In genomic region chr8:70522592-70523403, GRCm38 (mm10) we compare ENCODE assay signal across 8 mouse cellular contexts. TPM values are rescaled to one million over a fixed set of nuclear protein-coding genes. Genes with fewer than 3 reads are reported as not detected.
DNase-seq lines count a peak whose midpoint lies in the region; ATAC-seq and TF ChIP-seq lines count a peak whose summit lies in the region.

No protein-coding gene starts in this region.

- no peaks in the 10 kb centered on the region; the same call in 1 of the 2 replicates for H3K79me2 ChIP-seq in CH12.LX (replicated peaks; ENCODE audit: control insufficient read depth, extremely low read depth, insufficient read depth, poor library complexity, severe bottlenecking)

- no peaks in the 10 kb centered on the region for H3K27me3 ChIP-seq in CH12.LX (replicated peaks)
- H3K27me3 ChIP-seq in forebrain, embryonic 12.5 days: no peaks in the 10 kb centered on the region
- no peaks in the 10 kb centered on the region for H3K27me3 ChIP-seq in liver, postnatal 0 days (ENCODE audit: insufficient read depth, low read length)
- H3K27me3 ChIP-seq in neural tube, embryonic 14.5 days (ENCODE audit: control insufficient read depth, insufficient read depth, low read length): no peaks in the 10 kb centered on the region

- peak overlapping the region; percentile 86 to 98 (median 93) for H3K4me3 ChIP-seq in CH12.LX (replicated peaks in 1 of 3; ENCODE audit: low read depth in 2 of 3, low read length in 2 of 3, poor library complexity in 1 of 3)
- H3K4me3 ChIP-seq in forebrain, embryonic 12.5 days (replicated peaks): peak overlapping the region; percentile 77
- H3K4me3 ChIP-seq in liver, postnatal 0 days (ENCODE audit: low read depth, low read length): peak overlapping the region; percentile 63
- H3K4me3 ChIP-seq in neural tube, embryonic 14.5 days (ENCODE audit: low read depth, low read length): peak overlapping the region; percentile 52

- peak overlapping the region; percentile 75 for H3K27ac ChIP-seq in CH12.LX (ENCODE audit: insufficient read depth, low read depth)
- peak overlapping the region; percentile 91 for H3K27ac ChIP-seq in forebrain, embryonic 12.5 days
- H3K27ac ChIP-seq in liver, postnatal 0 days (ENCODE audit: low read depth): peak overlapping the region; percentile 89
- H3K27ac ChIP-seq in neural tube, embryonic 14.5 days (ENCODE audit: low read depth, low read length): peak overlapping the region; percentile 84

- intact Hi-C loops in heart, postnatal 10 days (cut with DNase I): loop anchor here (5.0 kb wide), 1 partner anchor 65 kb away; no protein-coding TSS in a partner anchor

- peaks cover 6 to 27% of the 10 kb centered on the region in 2 experiments for H3K4me1 ChIP-seq in CH12.LX (ENCODE audit: control insufficient read depth in 1 of 2, insufficient read depth in 2 of 2)
- peaks cover 26% of the 10 kb centered on the region for H3K4me1 ChIP-seq in forebrain, embryonic 12.5 days
- peaks cover 29% of the 10 kb centered on the region for H3K4me1 ChIP-seq in liver, postnatal 0 days (ENCODE audit: insufficient read depth)
- H3K4me1 ChIP-seq in neural tube, embryonic 14.5 days (ENCODE audit: control insufficient read depth, insufficient read depth, low read length): peaks cover 13% of the 10 kb centered on the region

- TF ChIP-seq POLR2A in CH12.LX (IDR thresholded peaks at IDR 0.05; ENCODE audit: low read depth, low read length): peak; percentile 89

- in situ Hi-C loops in CH12.LX (cut with MboI; ENCODE audit: low pct_ligation_motif_present, low pct_unique_long_range_greater_than_20kb, low sequenced_read_pairs): no loop called here

- dilution Hi-C loops in CH12.LX (cut with MboI; ENCODE audit: extremely low pct_ligation_motif_present, extremely low pct_unique_long_range_greater_than_20kb, low sequenced_read_pairs): no loop called here

- no peak for TF ChIP-seq EP300 in CH12.LX (IDR thresholded peaks at IDR 0.05; ENCODE audit: low read length)
- TF ChIP-seq EP300 in liver, postnatal 0 days (IDR thresholded peaks at IDR 0.05; ENCODE audit: low read depth): peak; percentile 79

- WGBS in forebrain, embryonic 12.5 days: under 1% methylated on average over 51 of the region's 51 CpGs
- WGBS in large intestine, adult 2 months: 1% methylated on average over 51 of the region's 51 CpGs
- WGBS in liver, postnatal 0 days (ENCODE audit: insufficient replicate concordance): 1% methylated on average over 51 of the region's 51 CpGs
- WGBS in neural tube, embryonic 14.5 days: under 1% methylated on average over 47 of the region's 51 CpGs

- ATAC-seq in forebrain, embryonic 12.5 days (ENCODE audit: low FRiP score): peak; percentile 86
- peak; percentile 89 for ATAC-seq in liver, postnatal 0 days
- peak; percentile 87 for ATAC-seq in neural tube, embryonic 14.5 days (ENCODE audit: low read depth)

- H3K9me3 ChIP-seq in CH12.LX (replicated peaks; ENCODE audit: low read length): no peaks in the 10 kb centered on the region
- no peaks in the 10 kb centered on the region for H3K9me3 ChIP-seq in forebrain, embryonic 12.5 days
- no peaks in the 10 kb centered on the region for H3K9me3 ChIP-seq in liver, postnatal 0 days (ENCODE audit: low read length)
- no peaks in the 10 kb centered on the region for H3K9me3 ChIP-seq in neural tube, embryonic 14.5 days (ENCODE audit: control insufficient read depth, low read length)

- H3K9ac ChIP-seq in CH12.LX (ENCODE audit: insufficient read depth, low read depth): peak overlapping the region; percentile 94
- H3K9ac ChIP-seq in forebrain, embryonic 12.5 days: peak overlapping the region; percentile 72
- peak overlapping the region; percentile 80 for H3K9ac ChIP-seq in liver, postnatal 0 days (replicated peaks)
- peak overlapping the region; percentile 52 for H3K9ac ChIP-seq in neural tube, embryonic 14.5 days (replicated peaks; ENCODE audit: low read depth, low read length)

- peak overlapping the region; percentile 86 for H3K4me2 ChIP-seq in CH12.LX (ENCODE audit: insufficient read depth, low read depth, poor library complexity, severe bottlenecking)
- H3K4me2 ChIP-seq in forebrain, embryonic 12.5 days: peak overlapping the region; percentile 84
- H3K4me2 ChIP-seq in liver, postnatal 0 days (ENCODE audit: low read depth, low read length): peak overlapping the region; percentile 88
- H3K4me2 ChIP-seq in neural tube, embryonic 14.5 days (ENCODE audit: low read depth, low read length): peak overlapping the region; percentile 70

- peak; percentile 13 for TF ChIP-seq RAD21 in CH12.LX (IDR thresholded peaks at IDR 0.05; ENCODE audit: low read depth, low read length)

- peaks cover 13 to 30% of the 10 kb centered on the region in 2 experiments for H3K36me3 ChIP-seq in CH12.LX (replicated peaks in 1 of 2; ENCODE audit: control insufficient read depth in 1 of 2, insufficient read depth in 1 of 2, low read length in 1 of 2)
- 0 out of 2 replicates have a peak, but pooled peaks cover 9% of the 10 kb centered on the region for H3K36me3 ChIP-seq in forebrain, embryonic 12.5 days (replicated peaks)
- peaks cover 14% of the 10 kb centered on the region; the same call in 1 of the 2 replicates for H3K36me3 ChIP-seq in liver, postnatal 0 days (replicated peaks; ENCODE audit: insufficient read depth, low read length)
- peaks cover 10% of the 10 kb centered on the region; the same call in 1 of the 2 replicates for H3K36me3 ChIP-seq in neural tube, embryonic 14.5 days (ENCODE audit: control insufficient read depth, insufficient read depth, low read length)

- peak in 1 of 2 experiments; percentile 83; a peak in 2 of 4 replicates for TF ChIP-seq CTCF in CH12.LX (conservative IDR thresholded peaks at IDR 0.05 in 1 of 2, IDR thresholded peaks at IDR 0.05 in 1 of 2; ENCODE audit: low read depth in 2 of 2, low read length in 2 of 2)
- TF ChIP-seq CTCF in liver, postnatal 0 days (IDR thresholded peaks at IDR 0.05; ENCODE audit: low read depth): peak; percentile 94

- peak; percentile 97 for DNase-seq in CH12.LX (ENCODE audit: extremely low read depth)
- DNase-seq in c-Kit-positive CD71-positive TER-119-negative erythroid progenitor cells, embryonic 14.5 days (ENCODE audit: low read depth): peak; percentile 97
- peak; percentile 97 for DNase-seq in heart, postnatal 10 days
- DNase-seq in large intestine, adult 2 months (ENCODE audit: low read depth, low spot score): peak; percentile 97
- DNase-seq in liver, postnatal 0 days: peak; percentile 97
- DNase-seq in testis, postnatal 10 days (ENCODE audit: low spot score): peak; percentile 96

TF ChIP-seq in CH12.LX, 34 proteins besides CTCF, POLR2A, EP300 and RAD21 (continues in another document):
- TF ChIP-seq E2F4 (IDR thresholded peaks at IDR 0.05; ENCODE audit: insufficient replicate concordance, low read depth, low read length) (no peak; the same call in 1 of the 2 replicates), TBP (conservative IDR thresholded peaks at IDR 0.05; ENCODE audit: low read depth, low read length) (peak; percentile 71; the same call in 1 of the 2 replicates)

RNA-seq across cellular contexts. Expression of gene Fkbp8, which starts 4.7 kb away (rescaled TPM):
- 246 and 266 TPM in 2 replicates for total RNA-seq in CH12.LX (2012; rRNA removed)
- total RNA-seq in CH12.LX (2014; rRNA removed): 172 and 178 TPM in 2 replicates
- 176 and 178 TPM in 2 replicates for polyA plus RNA-seq in CH12.LX (2012; ENCODE audit: insufficient read length, low read depth)
- 309 and 314 TPM in 2 replicates for polyA plus RNA-seq in forebrain, embryonic 12.5 days (2016; fragmentation: Nextera tagmentation; extraction: Ambion mirVana)
- 100 to 1,000 TPM; 185 to 190 TPM for total RNA-seq in heart, postnatal 10 days (2021)
- 422 and 497 TPM in 2 replicates for polyA plus RNA-seq in large intestine, adult 2 months (2012; rRNA removed)
- 141 TPM in 2 replicates for polyA plus RNA-seq in liver, postnatal 0 days (2015; fragmentation: Nextera tagmentation; extraction: Ambion mirVana)
- polyA plus RNA-seq in neural tube, embryonic 14.5 days (2014; fragmentation: Nextera tagmentation; extraction: Ambion mirVana): 303 and 336 TPM in 2 replicates

RNA-seq across cellular contexts. Expression of gene Kxd1, which starts 5.0 kb away (rescaled TPM):
- total RNA-seq in CH12.LX (2012; rRNA removed): 45.7 and 63.4 TPM in 2 replicates
- 67.9 and 68.0 TPM in 2 replicates for total RNA-seq in CH12.LX (2014; rRNA removed)
- polyA plus RNA-seq in CH12.LX (2012; ENCODE audit: insufficient read length, low read depth): 56.6 and 56.7 TPM in 2 replicates
- polyA plus RNA-seq in forebrain, embryonic 12.5 days (2016; fragmentation: Nextera tagmentation; extraction: Ambion mirVana): 45.6 and 50.8 TPM in 2 replicates
- 10 to 100 TPM; 79.5 to 81.3 TPM for total RNA-seq in heart, postnatal 10 days (2021)
- polyA plus RNA-seq in large intestine, adult 2 months (2012; rRNA removed): 64.3 and 72.6 TPM in 2 replicates
- polyA plus RNA-seq in liver, postnatal 0 days (2015; fragmentation: Nextera tagmentation; extraction: Ambion mirVana): 43.1 and 43.3 TPM in 2 replicates
- polyA plus RNA-seq in neural tube, embryonic 14.5 days (2014; fragmentation: Nextera tagmentation; extraction: Ambion mirVana): 50.2 and 51.9 TPM in 2 replicates

RNA-seq across cellular contexts. Expression of gene Uba52, which starts 12.2 kb away (rescaled TPM):
- 3,341 and 3,407 TPM in 2 replicates for total RNA-seq in CH12.LX (2012; rRNA removed)
- total RNA-seq in CH12.LX (2014; rRNA removed): 1,091 and 1,181 TPM in 2 replicates
- 1,199 and 1,372 TPM in 2 replicates for polyA plus RNA-seq in CH12.LX (2012; ENCODE audit: insufficient read length, low read depth)
- 692 and 734 TPM in 2 replicates for polyA plus RNA-seq in forebrain, embryonic 12.5 days (2016; fragmentation: Nextera tagmentation; extraction: Ambion mirVana)
- total RNA-seq in heart, postnatal 10 days (2021): 1,000 to 10,000 TPM; 1,604 to 1,683 TPM
- polyA plus RNA-seq in large intestine, adult 2 months (2012; rRNA removed): 768 and 796 TPM in 2 replicates
- 627 and 684 TPM in 2 replicates for polyA plus RNA-seq in liver, postnatal 0 days (2015; fragmentation: Nextera tagmentation; extraction: Ambion mirVana)
- polyA plus RNA-seq in neural tube, embryonic 14.5 days (2014; fragmentation: Nextera tagmentation; extraction: Ambion mirVana): 734 and 750 TPM in 2 replicates

RNA-seq across cellular contexts. Expression of gene Rex1bd, which starts 16.2 kb away (rescaled TPM):
- 87.3 and 90.0 TPM in 2 replicates for total RNA-seq in CH12.LX (2012; rRNA removed)
- 43.3 and 47.8 TPM in 2 replicates for total RNA-seq in CH12.LX (2014; rRNA removed)
- polyA plus RNA-seq in CH12.LX (2012; ENCODE audit: insufficient read length, low read depth): 38.4 and 59.9 TPM in 2 replicates
- 126 and 127 TPM in 2 replicates for polyA plus RNA-seq in forebrain, embryonic 12.5 days (2016; fragmentation: Nextera tagmentation; extraction: Ambion mirVana)
- 100 to 1,000 TPM; 108 to 114 TPM for total RNA-seq in heart, postnatal 10 days (2021)
- 137 and 159 TPM in 2 replicates for polyA plus RNA-seq in large intestine, adult 2 months (2012; rRNA removed)
- polyA plus RNA-seq in liver, postnatal 0 days (2015; fragmentation: Nextera tagmentation; extraction: Ambion mirVana): 49.3 and 52.3 TPM in 2 replicates
- polyA plus RNA-seq in neural tube, embryonic 14.5 days (2014; fragmentation: Nextera tagmentation; extraction: Ambion mirVana): 152 and 172 TPM in 2 replicates

RNA-seq across cellular contexts. Expression of gene Ell, which starts 16.5 kb away (rescaled TPM):
- total RNA-seq in CH12.LX (2012; rRNA removed): 9.8 TPM in 2 replicates
- total RNA-seq in CH12.LX (2014; rRNA removed): 6.4 and 6.5 TPM in 2 replicates
- polyA plus RNA-seq in CH12.LX (2012; ENCODE audit: insufficient read length, low read depth): 14.0 and 17.9 TPM in 2 replicates
- 18.8 and 19.9 TPM in 2 replicates for polyA plus RNA-seq in forebrain, embryonic 12.5 days (2016; fragmentation: Nextera tagmentation; extraction: Ambion mirVana)
- total RNA-seq in heart, postnatal 10 days (2021): 10 to 100 TPM; 15.9 to 17.9 TPM
- 24.9 and 28.2 TPM in 2 replicates for polyA plus RNA-seq in large intestine, adult 2 months (2012; rRNA removed)
- polyA plus RNA-seq in liver, postnatal 0 days (2015; fragmentation: Nextera tagmentation; extraction: Ambion mirVana): 9.5 and 9.7 TPM in 2 replicates
- polyA plus RNA-seq in neural tube, embryonic 14.5 days (2014; fragmentation: Nextera tagmentation; extraction: Ambion mirVana): 16.7 and 17.8 TPM in 2 replicates

Comparison
In these comparisons a context has a peak if more than half of its experiments do, and no peak if none do; other contexts are left out.
1. Peak in every context shown above with its lines: DNase-seq, ATAC-seq, H3K4me3 ChIP-seq and H3K27ac ChIP-seq.